Mouse (Mus musculus) heart, postnatal 0 days (tissue): Measurements from ENCODE around the gene Mta1. TPM values are rescaled to one million over a fixed set of nuclear protein-coding genes. Genes with fewer than 3 reads are reported as not detected.

ENCODE experiments used
- ATAC-seq: fragments of 200-750 bp; cut with Nextera tagmentation; 2 replicates; pipeline ENCODE4 v1.8.0; 2017; ENCODE audit warnings: low read depth, moderate number of reproducible peaks, moderate library complexity; ENCODE audit not compliant: insufficient read depth
- DNase-seq: peaks from one replicate; pipeline ENCODE4 v3.0.0-alpha.2; 2016; ENCODE audit warnings: low spot score
- H3K27ac ChIP-seq: fragments of 300-500 bp; sonication (generic); 2 replicates; pipeline ENCODE4 v1.5.1; 2014; ENCODE audit warnings: low read depth, mild to moderate bottlenecking
- H3K27me3 ChIP-seq: fragments of 300-500 bp; sonication (generic); 2 replicates; pipeline ENCODE4 v1.6.1; 2014; ENCODE audit warnings: low read length, mixed read lengths; ENCODE audit not compliant: control insufficient read depth, insufficient read depth
- H3K36me3 ChIP-seq: fragments of 300-500 bp; sonication (generic); replicated peaks from 2 replicates; pipeline ENCODE4 v1.6.1; 2014; ENCODE audit warnings: low read length, mixed read lengths; ENCODE audit not compliant: control insufficient read depth, insufficient read depth
- H3K4me1 ChIP-seq: fragments of 300-500 bp; sonication (generic); 2 replicates; pipeline ENCODE4 v1.6.1; 2014; ENCODE audit warnings: antibody characterized with exemption; ENCODE audit not compliant: control insufficient read depth, insufficient read depth
- H3K4me2 ChIP-seq: fragments of 300-500 bp; sonication (generic); 2 replicates; pipeline ENCODE4 v1.6.1; 2014; ENCODE audit warnings: low read depth, mild to moderate bottlenecking, low read length, moderate library complexity
- H3K4me3 ChIP-seq: fragments of 300-500 bp; sonication (generic); 2 replicates; pipeline ENCODE4 v1.5.1; 2014; ENCODE audit warnings: low read depth, low read length
- H3K9ac ChIP-seq: fragments of 300-500 bp; sonication (generic); replicated peaks from 2 replicates; pipeline ENCODE4 v1.6.1; 2014; ENCODE audit warnings: low read depth, low read length, mixed read lengths
- H3K9me3 ChIP-seq: fragments of 300-500 bp; sonication (generic); replicated peaks from 2 replicates; pipeline ENCODE4 v1.6.1; 2016; ENCODE audit warnings: low read length; ENCODE audit not compliant: control insufficient read depth
- CTCF ChIP-seq: IDR thresholded peaks from 2 replicates; pipeline ENCODE4 v1.5.1; 2016; ENCODE audit warnings: antibody characterized with exemption, control low read depth, low read depth
- EP300 ChIP-seq: IDR thresholded peaks from 2 replicates; pipeline ENCODE4 v1.6.1; 2016; ENCODE audit warnings: antibody characterized with exemption, low read depth
- WGBS: fragments of 180-500 bp; shearing (Covaris S2); extraction: QIAGEN DNeasy Blood & Tissue Kit; methylation state at CpG from one replicate; pipeline ENCODE4 v1.1.7; 2014; 5-methylcytosine and 5-hydroxymethylcytosine counted together
- polyA plus RNA-seq: library from polyadenylated mRNA; unstranded; fragments of >200 nt; fragmentation: Nextera tagmentation; extraction: Ambion mirVana; gene quantifications from 2 replicates; pipeline ENCODE4 v1.2.1, GENCODE M21; 2015
- total RNA-seq: library from RNA; depleted of rRNA; stranded (reverse); fragments of >200 nt; gene quantifications from 2 replicates; pipeline ENCODE4 v1.2.3, GENCODE M21; 2014; ENCODE audit warnings: low replicate concordance

The Mta1 gene
- total and polyA plus RNA-seq, 2 experiments from 2014 or later = 11.8 to 26.3 TPM

DNA sequence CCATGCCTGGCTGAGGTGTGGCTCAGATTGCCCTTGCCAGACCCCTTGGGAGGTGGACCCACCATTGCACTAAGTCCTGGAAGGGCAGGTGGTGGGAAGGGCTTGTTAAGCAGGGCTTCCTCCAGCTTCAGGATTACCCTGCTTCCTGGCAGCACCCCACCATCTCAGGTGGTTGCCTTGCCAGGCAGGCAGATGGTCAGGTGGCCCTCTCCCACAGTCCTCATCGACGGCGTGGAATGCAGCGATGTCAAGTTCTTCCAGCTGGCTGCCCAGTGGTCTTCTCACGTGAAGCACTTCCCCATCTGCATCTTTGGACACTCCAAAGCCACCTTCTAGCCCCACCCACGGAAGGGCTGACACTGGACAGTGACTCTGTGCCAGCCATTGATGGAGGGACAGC is 26.8 kb upstream of the Mta1 start:
- no peak for DNase-seq
- H3K27me3 ChIP-seq = no peaks in the 10 kb centered on the region
- TF ChIP-seq CTCF (no peak), EP300 (no peak)
- WGBS = 85% methylated on average over 6 of the region's 6 CpGs
- no peak for ATAC-seq
- no peak overlapping the region for H3K27ac ChIP-seq
- H3K9ac ChIP-seq = no peak overlapping the region
- no peaks in the 10 kb centered on the region for H3K9me3 ChIP-seq
- H3K4me1 ChIP-seq = peaks cover 12% of the 10 kb centered on the region
- peaks cover 48% of the 10 kb centered on the region for H3K36me3 ChIP-seq
- H3K4me2 ChIP-seq = no peak overlapping the region
- no peak overlapping the region for H3K4me3 ChIP-seq

DNA sequence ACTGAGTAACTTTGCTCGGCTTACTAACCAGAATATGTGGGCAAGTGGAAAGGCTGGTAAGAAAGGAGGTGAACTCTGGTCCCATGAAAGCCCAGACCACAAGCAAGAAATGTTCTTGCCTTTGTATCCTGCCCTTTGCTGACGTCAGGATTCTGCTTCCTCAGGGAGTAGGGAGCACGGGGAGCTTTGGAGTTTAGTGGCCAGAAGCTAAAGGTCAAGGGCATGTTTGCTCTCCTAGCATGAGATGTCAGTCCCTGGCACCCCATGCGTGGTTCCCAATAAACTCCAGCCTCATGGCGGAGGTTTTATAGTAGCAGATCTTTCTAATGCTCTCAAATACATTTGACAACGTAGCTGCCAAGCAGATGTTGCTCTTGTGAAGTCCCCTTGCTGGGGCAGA is 26.3 kb upstream of the Mta1 start:
- no peak for DNase-seq
- Histone ChIP-seq H3K4me1 (peaks cover 12% of the 10 kb centered on the region), H3K27me3 (no peaks in the 10 kb centered on the region), H3K36me3 (peaks cover 44% of the 10 kb centered on the region), H3K9me3 (no peaks in the 10 kb centered on the region), H3K27ac (no peak overlapping the region), H3K4me3 (no peak overlapping the region), H3K9ac (no peak overlapping the region), H3K4me2 (no peak overlapping the region)
- 83% methylated on average over 6 of the region's 6 CpGs for WGBS
- no peak for ATAC-seq
- TF ChIP-seq CTCF = no peak
- TF ChIP-seq EP300 = no peak

DNA sequence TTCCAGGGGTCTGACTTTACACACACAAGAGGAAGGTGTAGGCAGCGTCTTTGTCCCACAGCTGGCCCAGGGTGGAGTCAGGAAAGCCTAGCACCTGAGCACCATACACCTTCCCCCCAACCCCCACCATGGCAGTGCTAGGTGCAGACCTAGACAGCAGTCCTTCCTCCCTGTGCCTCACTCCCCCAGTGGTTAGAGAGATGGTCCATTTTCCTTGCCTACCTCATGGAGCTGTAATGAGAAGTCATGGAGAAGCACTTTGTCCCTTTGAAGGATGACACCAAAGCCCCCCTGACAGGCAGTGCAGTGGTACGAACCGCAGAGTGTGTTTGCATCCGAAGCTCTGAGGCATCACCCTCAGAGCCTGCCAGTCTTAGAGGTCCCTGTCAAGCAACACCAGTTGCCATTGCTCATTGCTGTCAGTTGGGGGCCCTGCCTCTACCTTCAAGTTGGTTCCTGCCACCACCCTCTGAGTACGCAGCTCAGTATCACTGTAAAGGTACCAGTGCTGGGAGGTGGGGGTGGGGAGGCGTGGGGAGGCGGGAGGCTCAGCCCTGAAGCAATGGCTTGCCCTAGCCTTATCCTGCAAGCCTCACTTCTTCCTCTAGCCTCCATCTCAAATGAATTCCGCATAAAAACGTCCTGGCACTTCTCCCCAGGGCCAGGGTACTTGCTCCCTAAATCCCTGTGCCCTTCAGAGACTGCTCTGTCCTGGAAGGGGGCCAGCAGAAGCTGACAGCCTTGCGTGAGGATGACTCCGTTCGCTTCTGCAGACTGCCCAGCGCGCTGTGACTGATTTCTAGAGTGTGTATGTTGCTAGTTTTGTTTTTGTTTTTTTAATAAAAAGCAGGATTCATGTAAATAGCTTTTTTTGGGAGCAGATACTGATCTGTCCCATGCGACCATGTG is 24.4 kb upstream of the Mta1 start:
- DNase-seq (peak; percentile 8), ATAC-seq (peak; percentile 11; the same call in 1 of the 2 replicates)
- Histone ChIP-seq H3K9me3 (no peaks in the 10 kb centered on the region), H3K27me3 (no peaks in the 10 kb centered on the region), H3K4me1 (peaks cover 12% of the 10 kb centered on the region), H3K36me3 (peaks cover 35% of the 10 kb centered on the region), H3K9ac (peak overlapping the region; percentile 56), H3K4me2 (peak overlapping the region; percentile 82), H3K27ac (peak overlapping the region; percentile 95), H3K4me3 (peak overlapping the region; percentile 50)
- peak; percentile 17 for TF ChIP-seq CTCF
- no peak for TF ChIP-seq EP300
- 9% methylated on average over 15 of the region's 15 CpGs for WGBS

DNA sequence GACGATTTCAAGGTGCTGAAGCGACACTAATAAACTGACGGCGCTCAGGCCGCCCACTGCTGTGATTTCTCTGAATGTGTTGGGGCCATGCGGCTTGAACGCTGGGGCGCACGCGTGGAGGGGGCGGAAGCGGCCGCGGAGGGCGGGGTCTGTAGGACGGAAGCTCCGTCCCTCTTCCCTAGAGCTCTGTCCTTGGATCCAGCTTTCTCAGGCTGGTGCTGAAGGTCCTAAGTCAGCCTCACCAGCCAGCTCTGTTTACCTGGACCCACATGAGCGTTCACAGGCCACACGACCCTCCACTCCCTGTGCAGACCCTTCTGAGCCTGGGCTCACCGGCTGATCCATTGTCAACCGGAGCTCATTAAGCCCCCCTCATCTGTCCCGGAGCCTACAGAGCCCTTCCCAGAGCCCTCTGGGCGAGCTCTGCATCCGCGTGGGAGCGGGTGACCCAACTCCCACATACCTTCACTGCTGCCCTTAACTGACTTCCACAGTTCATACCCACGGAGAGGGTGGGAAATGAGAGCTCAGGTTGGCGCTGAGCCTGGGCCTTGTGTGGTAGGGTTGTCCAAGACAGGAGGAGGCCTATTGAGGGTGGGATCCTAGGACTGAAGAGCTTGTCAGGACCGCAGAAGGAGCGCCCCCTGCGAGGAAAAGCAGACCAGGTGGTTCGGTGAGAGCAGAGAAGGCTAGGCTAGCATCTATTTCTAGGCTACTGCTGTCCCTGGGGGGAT is 23.6 kb upstream of the Mta1 start, which contains the start of gene Tex22:
Gene Tex22 (plus strand): TSS at position 174 of the 734 bp plus-strand sequence.
- DNase-seq = peak; percentile 84
- peak within 1 kb of the TSS; percentile 56 for H3K9ac ChIP-seq
- H3K9me3 ChIP-seq = no peaks in the 10 kb centered on the region
- 0 out of 2 replicates have a peak, but pooled peaks have one; percentile 0 for TF ChIP-seq CTCF
- TF ChIP-seq EP300 = no peak
- no peaks in the 10 kb centered on the region for H3K27me3 ChIP-seq
- H3K4me2 ChIP-seq = peak within 1 kb of the TSS; percentile 82
- WGBS = 4% methylated on average over 32 of the region's 32 CpGs
- peak; percentile 93 for ATAC-seq
- H3K27ac ChIP-seq = peak within 1 kb of the TSS; percentile 95
- peaks cover 12% of the 10 kb centered on the region for H3K4me1 ChIP-seq
- peaks cover 27% of the 10 kb centered on the region for H3K36me3 ChIP-seq
- H3K4me3 ChIP-seq = peak within 1 kb of the TSS; percentile 50

DNA sequence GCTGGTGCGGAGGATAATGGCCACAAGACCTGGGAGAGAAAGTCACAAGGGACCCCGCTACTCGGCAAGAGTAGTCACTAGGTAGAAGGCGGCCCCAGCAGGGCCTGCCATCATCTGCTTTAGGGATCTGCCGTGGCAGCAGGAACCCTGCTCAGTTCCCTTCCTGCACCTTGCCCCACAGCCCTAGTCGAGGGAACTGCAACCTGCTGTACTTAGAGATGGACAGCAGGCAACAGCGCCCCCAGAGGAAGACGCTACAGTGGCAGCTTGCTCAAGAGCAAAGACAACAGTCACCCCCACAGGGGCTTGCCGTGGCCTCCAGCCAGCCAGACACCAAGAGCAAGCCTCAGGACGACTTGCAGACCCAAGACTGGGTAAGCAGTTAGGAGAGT is 23.0 kb upstream of the Mta1 start:
- DNase-seq = peak; percentile 86
- peaks cover 21% of the 10 kb centered on the region for H3K36me3 ChIP-seq
- H3K9me3 ChIP-seq = no peaks in the 10 kb centered on the region
- H3K9ac ChIP-seq = no peak overlapping the region
- TF ChIP-seq CTCF (peak; percentile 95), EP300 (no peak)
- no peaks in the 10 kb centered on the region for H3K27me3 ChIP-seq
- 8% methylated on average over 10 of the region's 10 CpGs for WGBS
- ATAC-seq = peak; percentile 84
- H3K4me2 ChIP-seq = peak overlapping the region; percentile 82
- H3K4me3 ChIP-seq = peak overlapping the region; percentile 50
- peaks cover 12% of the 10 kb centered on the region for H3K4me1 ChIP-seq
- H3K27ac ChIP-seq = peak overlapping the region; percentile 95
